Mouse (Mus musculus): ENCODE measurements at regions not wholly inside any gene's neighbourhood (a gene's known extent, or its start where the extent isn't known, plus 50 kb on each side); places are given as distances from the start of the nearest gene placed in this dataset. TPM values are rescaled to one million over a fixed set of nuclear protein-coding genes. Genes with fewer than 3 reads are reported as not detected.
A peak's percentile ranks its signal among the peaks of the same experiment; 100 is the strongest.

DNA sequence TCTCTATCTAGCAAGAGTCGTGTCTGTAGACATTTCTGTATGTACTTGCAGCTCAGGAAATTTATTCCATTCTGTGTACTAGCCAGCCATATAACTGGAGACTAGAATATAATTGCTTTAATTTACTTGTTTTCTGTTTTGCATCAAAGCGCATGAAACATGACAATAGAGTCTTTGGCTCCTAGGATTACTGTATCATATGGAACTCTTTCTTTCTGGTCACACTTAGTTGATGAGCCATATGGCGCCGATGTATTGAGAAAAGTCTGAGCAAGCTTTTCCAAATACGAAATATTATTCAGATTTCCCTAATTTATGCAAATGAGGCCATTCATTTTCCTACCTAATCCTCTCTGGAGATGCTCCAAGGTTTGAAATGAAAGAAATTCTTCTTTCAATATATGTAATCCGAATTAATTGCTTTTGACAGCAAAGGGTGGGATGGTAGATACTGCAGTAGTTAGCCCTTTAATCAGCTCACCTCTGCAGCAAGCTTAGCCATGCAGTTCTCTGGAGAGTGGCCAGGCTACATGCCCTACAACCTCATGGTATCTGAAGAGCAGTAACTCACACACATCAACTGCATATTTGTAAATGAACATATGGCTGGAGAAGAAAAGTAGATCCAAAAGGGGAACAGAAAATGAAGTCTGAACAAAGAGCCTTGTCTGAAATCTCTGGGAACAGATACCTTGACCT lies 913.4 kb downstream of the Ntrk3 start:
- Histone ChIP-seq H3K4me3 (ENCODE audit: low read depth, low read length) (no peak overlapping the region), H3K27me3 (ENCODE audit: control insufficient read depth, insufficient read depth, low read length) (no peaks in the 10 kb centered on the region), H3K36me3 (ENCODE audit: control insufficient read depth, insufficient read depth, low read length) (no peaks in the 10 kb centered on the region), H3K9ac (ENCODE audit: low read length) (no peak overlapping the region), H3K4me2 (replicated peaks; ENCODE audit: low read depth) (no peak overlapping the region), H3K9me3 (ENCODE audit: control insufficient read depth, low read length) (no peaks in the 10 kb centered on the region), H3K4me1 (replicated peaks; ENCODE audit: control insufficient read depth, insufficient read depth) (no peaks in the 10 kb centered on the region), H3K27ac (replicated peaks) (no peak overlapping the region)
- no peak for TF ChIP-seq EP300 (optimal IDR thresholded peaks at IDR 0.05)
- no peak for TF ChIP-seq CTCF (IDR thresholded peaks at IDR 0.05; ENCODE audit: low read depth)
- 80% methylated on average over 6 of the region's 6 CpGs for whole genome bisulfite sequencing
- DNase-seq (ENCODE audit: low spot score): no peak
- ATAC-seq (ENCODE audit: low FRiP score, low TSS enrichment): no peak

DNA sequence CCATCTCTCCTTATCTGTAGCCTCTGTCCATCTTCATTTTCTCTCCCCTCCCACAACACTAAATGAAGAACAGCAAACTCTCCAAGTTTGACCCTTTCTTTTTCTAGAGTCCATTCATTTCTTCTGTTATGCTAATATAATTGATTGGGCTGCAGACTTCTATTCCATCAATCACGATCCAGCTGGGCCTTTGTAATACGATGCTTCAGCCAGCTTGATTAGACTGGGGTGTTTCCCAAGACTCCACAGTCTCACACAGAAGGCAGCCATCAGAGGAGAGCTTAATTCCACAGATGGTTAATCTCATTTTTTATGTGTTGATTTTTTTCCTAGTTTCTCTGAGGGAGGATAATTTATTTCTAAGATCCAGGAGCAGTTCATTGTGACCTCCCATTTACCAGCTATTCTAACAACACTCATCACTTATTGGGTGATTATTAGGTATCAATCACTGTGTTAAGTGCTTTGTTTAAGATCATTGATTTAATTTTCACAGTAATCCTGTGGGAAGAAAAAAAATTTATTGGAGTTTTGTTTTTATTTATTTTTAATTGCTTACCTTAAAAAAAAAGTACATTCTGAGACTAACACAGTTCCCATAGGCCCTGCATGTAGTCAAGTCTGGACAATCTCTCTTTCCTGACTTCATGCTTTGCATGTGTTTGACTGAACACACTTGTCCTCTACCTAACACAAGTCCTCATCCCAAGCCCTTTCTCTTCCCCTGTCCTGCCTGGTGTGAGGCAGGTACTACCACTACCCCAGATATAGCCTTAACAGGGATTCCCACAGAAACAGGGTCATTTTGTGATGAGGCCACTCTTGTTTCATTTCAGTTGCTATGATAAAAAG lies 925.5 kb downstream of the Ntrk3 start:
- no peaks in the 10 kb centered on the region for H3K27me3 ChIP-seq (ENCODE audit: control insufficient read depth, insufficient read depth, low read length)
- no peak overlapping the region for H3K9ac ChIP-seq (ENCODE audit: low read length)
- H3K27ac ChIP-seq (replicated peaks): no peak overlapping the region
- H3K9me3 ChIP-seq (ENCODE audit: control insufficient read depth, low read length): no peaks in the 10 kb centered on the region
- WGBS: 9% methylated on average over 2 of the region's 2 CpGs
- no peak for TF ChIP-seq CTCF (IDR thresholded peaks at IDR 0.05; ENCODE audit: low read depth)
- TF ChIP-seq EP300 (optimal IDR thresholded peaks at IDR 0.05): no peak
- H3K36me3 ChIP-seq (ENCODE audit: control insufficient read depth, insufficient read depth, low read length): no peaks in the 10 kb centered on the region
- no peaks in the 10 kb centered on the region for H3K4me1 ChIP-seq (replicated peaks; ENCODE audit: control insufficient read depth, insufficient read depth)
- H3K4me3 ChIP-seq (ENCODE audit: low read depth, low read length): no peak overlapping the region
- H3K4me2 ChIP-seq (replicated peaks; ENCODE audit: low read depth): no peak overlapping the region
- ATAC-seq (ENCODE audit: low FRiP score, low TSS enrichment): no peak
- no peak for DNase-seq (ENCODE audit: low spot score)

DNA sequence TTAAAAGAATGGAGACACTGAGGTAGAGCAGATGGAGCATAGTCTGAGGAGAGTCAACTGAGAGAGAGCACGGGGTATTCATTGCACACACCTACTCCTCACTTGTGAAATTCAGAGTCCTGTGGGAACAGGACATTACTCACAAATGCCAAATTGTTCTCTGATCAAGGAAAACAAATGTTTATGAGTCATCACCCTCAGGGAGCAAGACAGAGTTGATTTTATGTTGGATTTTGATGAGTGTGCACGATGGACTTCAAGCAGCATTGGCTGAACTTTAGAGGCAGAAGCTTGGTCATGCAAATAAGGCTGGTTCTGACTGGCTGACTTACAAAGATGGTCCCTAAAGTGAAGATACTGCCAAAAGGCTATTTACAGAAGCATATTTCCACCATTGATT lies 951.0 kb downstream of the Ntrk3 start:
- TF ChIP-seq EP300 (optimal IDR thresholded peaks at IDR 0.05) (no peak), CTCF (IDR thresholded peaks at IDR 0.05; ENCODE audit: low read depth) (no peak)
- 61% methylated on average over 2 of the region's 2 CpGs for WGBS
- Histone ChIP-seq H3K9ac (ENCODE audit: low read length) (no peak overlapping the region), H3K4me3 (ENCODE audit: low read depth, low read length) (no peak overlapping the region), H3K4me1 (replicated peaks; ENCODE audit: control insufficient read depth, insufficient read depth) (no peaks in the 10 kb centered on the region), H3K36me3 (ENCODE audit: control insufficient read depth, insufficient read depth, low read length) (no peaks in the 10 kb centered on the region), H3K4me2 (replicated peaks; ENCODE audit: low read depth) (no peak overlapping the region), H3K27me3 (ENCODE audit: control insufficient read depth, insufficient read depth, low read length) (no peaks in the 10 kb centered on the region), H3K27ac (replicated peaks) (no peak overlapping the region), H3K9me3 (ENCODE audit: control insufficient read depth, low read length) (no peaks in the 10 kb centered on the region)
- DNase-seq (ENCODE audit: low spot score) (no peak), ATAC-seq (ENCODE audit: low FRiP score, low TSS enrichment) (no peak)

DNA sequence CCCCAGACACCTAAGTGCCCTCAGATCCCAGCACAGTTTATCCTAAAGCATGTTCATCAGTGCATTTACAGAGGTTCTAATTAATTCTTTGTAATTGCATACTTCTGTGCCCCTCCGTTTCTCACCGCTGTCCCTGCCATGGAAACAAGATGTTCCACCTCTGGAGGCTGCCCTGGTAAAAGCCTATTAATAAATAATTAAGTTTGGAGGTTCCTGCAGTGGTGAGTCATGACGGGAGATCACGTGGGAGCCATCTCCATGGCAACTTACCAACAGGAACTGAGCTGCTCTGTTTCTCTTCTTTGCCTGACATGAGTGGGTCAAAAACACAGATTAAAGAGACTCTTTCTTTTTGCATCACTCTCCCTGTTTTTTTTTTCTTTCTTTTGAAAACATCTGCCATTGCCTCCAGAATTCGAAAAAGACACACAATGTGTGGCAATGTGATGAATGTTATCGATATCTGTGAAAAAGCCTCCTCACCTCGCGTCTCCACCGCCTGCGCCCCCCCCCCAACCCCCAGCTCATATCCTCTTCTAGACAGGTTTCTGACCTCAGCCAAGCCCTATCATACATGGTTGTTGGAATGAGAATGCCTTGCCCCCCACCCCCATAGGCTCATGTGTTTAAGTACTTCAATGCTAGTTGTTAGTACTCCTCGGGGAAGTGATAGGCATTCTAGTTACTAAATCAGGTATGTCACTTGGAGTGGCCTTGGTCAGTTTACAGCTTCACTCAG lies 965.9 kb downstream of the Ntrk3 start:
- Histone ChIP-seq H3K27ac (replicated peaks) (no peak overlapping the region), H3K9ac (ENCODE audit: low read length) (no peak overlapping the region), H3K4me3 (ENCODE audit: low read depth, low read length) (no peak overlapping the region), H3K4me1 (replicated peaks; ENCODE audit: control insufficient read depth, insufficient read depth) (no peaks in the 10 kb centered on the region), H3K4me2 (replicated peaks; ENCODE audit: low read depth) (no peak overlapping the region), H3K27me3 (ENCODE audit: control insufficient read depth, insufficient read depth, low read length) (no peaks in the 10 kb centered on the region), H3K9me3 (ENCODE audit: control insufficient read depth, low read length) (no peaks in the 10 kb centered on the region), H3K36me3 (ENCODE audit: control insufficient read depth, insufficient read depth, low read length) (no peaks in the 10 kb centered on the region)
- DNase-seq (ENCODE audit: low spot score) (peak; percentile 36), ATAC-seq (ENCODE audit: low FRiP score, low TSS enrichment) (no peak)
- 57% methylated on average over 11 of the region's 11 CpGs for WGBS
- TF ChIP-seq CTCF (IDR thresholded peaks at IDR 0.05; ENCODE audit: low read depth) (no peak), EP300 (optimal IDR thresholded peaks at IDR 0.05) (no peak)

DNA sequence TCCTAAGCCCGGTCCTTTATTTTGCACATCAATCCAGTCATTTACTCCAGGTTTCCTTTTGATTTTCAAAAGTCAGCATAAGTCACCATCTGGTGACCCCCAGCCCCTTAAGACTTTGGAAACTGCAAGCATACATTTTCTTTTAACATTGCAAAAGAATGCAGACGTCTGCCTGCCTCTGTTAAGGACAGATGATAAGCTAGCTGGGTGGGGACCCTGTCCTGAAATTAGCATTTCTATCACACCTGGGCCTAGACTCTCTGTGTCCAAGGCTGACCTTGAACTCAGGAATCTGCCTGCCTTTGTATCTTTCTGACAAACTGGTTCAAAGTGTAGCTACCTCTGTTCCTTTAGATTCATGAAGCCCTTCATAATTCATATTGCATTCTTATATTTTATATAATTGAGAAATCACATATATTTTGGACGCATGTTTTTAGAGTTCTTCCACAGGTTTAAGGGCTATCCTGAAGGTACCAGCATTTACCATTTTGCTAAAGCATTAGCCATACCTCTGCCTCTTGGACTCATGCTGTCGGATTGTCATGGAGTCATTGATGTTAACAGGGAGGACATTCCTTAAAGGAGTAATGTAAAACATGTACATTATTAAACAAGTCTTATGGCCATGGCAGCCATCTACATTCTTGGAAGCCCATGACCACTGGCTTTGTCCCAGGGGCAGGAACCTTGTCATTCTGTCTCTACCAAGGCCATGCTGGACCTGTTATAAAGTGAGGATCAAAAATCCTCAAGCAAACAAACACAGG lies 998.6 kb downstream of the Ntrk3 start:
- ATAC-seq (ENCODE audit: low FRiP score, low TSS enrichment) (no peak), DNase-seq (ENCODE audit: low spot score) (no peak)
- no peaks in the 10 kb centered on the region for H3K36me3 ChIP-seq (ENCODE audit: control insufficient read depth, insufficient read depth, low read length)
- H3K4me2 ChIP-seq (replicated peaks; ENCODE audit: low read depth): no peak overlapping the region
- H3K4me1 ChIP-seq (replicated peaks; ENCODE audit: control insufficient read depth, insufficient read depth): no peaks in the 10 kb centered on the region
- 65% methylated on average over 4 of the region's 4 CpGs for WGBS
- no peaks in the 10 kb centered on the region for H3K9me3 ChIP-seq (ENCODE audit: control insufficient read depth, low read length)
- TF ChIP-seq EP300 (optimal IDR thresholded peaks at IDR 0.05) (no peak), CTCF (IDR thresholded peaks at IDR 0.05; ENCODE audit: low read depth) (no peak)
- no peak overlapping the region for H3K9ac ChIP-seq (ENCODE audit: low read length)
- H3K27me3 ChIP-seq (ENCODE audit: control insufficient read depth, insufficient read depth, low read length): no peaks in the 10 kb centered on the region
- no peak overlapping the region for H3K4me3 ChIP-seq (ENCODE audit: low read depth, low read length)
- H3K27ac ChIP-seq (replicated peaks): no peak overlapping the region

Small RNAs in the stretch of these regions (microRNA-seq; reads per million reads assigned to microRNA genes)
- not detected for gene Gm44358

Data from stomach, postnatal 0 days (tissue).